Mouse (Mus musculus) heart, adult 2 months (tissue): ENCODE data around the gene Pakap.

Source experiments
- CTCF ChIP-seq: fragments of 200-600 bp; IDR thresholded peaks from 2 replicates; pipeline ENCODE4 v1.8.1; 2022; ENCODE audit warnings: antibody characterized with exemption, mild to moderate bottlenecking, moderate library complexity
- EP300 ChIP-seq: fragments of 200-500 bp; IDR thresholded peaks from 2 replicates; pipeline ENCODE4 v1.6.1; 2011; ENCODE audit warnings: low read depth, low read length, control low read depth; ENCODE audit not compliant: insufficient read depth
- POLR2A ChIP-seq: fragments of 200-500 bp; IDR thresholded peaks from 2 replicates; pipeline ENCODE4 v1.6.1; 2011; ENCODE audit warnings: mild to moderate bottlenecking, low read depth, low read length, control low read depth; ENCODE audit not compliant: insufficient read depth

- TF ChIP-seq POLR2A (no peak), EP300 (peak; percentile 69; the same call in 1 of the 2 replicates), CTCF (no peak)
These were observed 6.7 kb downstream of the Pakap start for GRCm38 (mm10) chr4:57574646-57575045.
